Mouse (Mus musculus): ENCODE measurements around the gene Tspan5.

Gene Tspan5

GRCm38 (mm10) chr3:138741649-138742565, at the start of gene Tspan5:
Gene Tspan5, plus strand, starts transcription at chr3:138742195.
- in situ Hi-C loops (cut with MboI; ENCODE audit: low sequenced_read_pairs): no loop called here

- in situ Hi-C loops (cut with MboI; ENCODE audit: low sequenced_read_pairs): no loop called here
These were observed 49.7 kb upstream of the Tspan5 start for GRCm38 (mm10) chr3:138692302-138692701.

- in situ Hi-C loops (cut with MboI; ENCODE audit: low sequenced_read_pairs): no loop called here
These were observed 38.6 kb upstream of the Tspan5 start for GRCm38 (mm10) chr3:138703399-138703798.

- in situ Hi-C loops (cut with MboI; ENCODE audit: low sequenced_read_pairs): no loop called here
These were observed 37.5 kb upstream of the Tspan5 start for GRCm38 (mm10) chr3:138704469-138704868.

- in situ Hi-C loops (cut with MboI; ENCODE audit: low sequenced_read_pairs): no loop called here
These were observed 36.1 kb upstream of the Tspan5 start for GRCm38 (mm10) chr3:138705875-138706274.

GRCm38 (mm10) chr3:138709183-138709582, 32.8 kb upstream of the Tspan5 start:
- in situ Hi-C loops (cut with MboI; ENCODE audit: low sequenced_read_pairs): no loop called here

- in situ Hi-C loops (cut with MboI; ENCODE audit: low sequenced_read_pairs): no loop called here
These were observed 30.0 kb upstream of the Tspan5 start for GRCm38 (mm10) chr3:138711971-138712370.

- in situ Hi-C loops (cut with MboI; ENCODE audit: low sequenced_read_pairs): no loop called here
These were observed 29.4 kb upstream of the Tspan5 start for GRCm38 (mm10) chr3:138712452-138713140.

- in situ Hi-C loops (cut with MboI; ENCODE audit: low sequenced_read_pairs): no loop called here
These were observed 28.9 kb upstream of the Tspan5 start for GRCm38 (mm10) chr3:138713141-138713540.

- in situ Hi-C loops (cut with MboI; ENCODE audit: low sequenced_read_pairs): no loop called here
These were observed 27.2 kb upstream of the Tspan5 start for GRCm38 (mm10) chr3:138714788-138715187.

- in situ Hi-C loops (cut with MboI; ENCODE audit: low sequenced_read_pairs): no loop called here
These were observed 26.8 kb upstream of the Tspan5 start for GRCm38 (mm10) chr3:138715212-138715611.

- in situ Hi-C loops (cut with MboI; ENCODE audit: low sequenced_read_pairs): no loop called here
These were observed 25.0 kb upstream of the Tspan5 start for GRCm38 (mm10) chr3:138717040-138717439.

- in situ Hi-C loops (cut with MboI; ENCODE audit: low sequenced_read_pairs): no loop called here
These were observed 19.8 kb upstream of the Tspan5 start for GRCm38 (mm10) chr3:138722152-138722551.

- in situ Hi-C loops (cut with MboI; ENCODE audit: low sequenced_read_pairs): no loop called here
These were observed 14.4 kb upstream of the Tspan5 start for GRCm38 (mm10) chr3:138727571-138727970.

- in situ Hi-C loops (cut with MboI; ENCODE audit: low sequenced_read_pairs): no loop called here
These were observed 13.2 kb upstream of the Tspan5 start for GRCm38 (mm10) chr3:138728840-138729239.

GRCm38 (mm10) chr3:138730812-138731211, 11.2 kb upstream of the Tspan5 start:
- in situ Hi-C loops (cut with MboI; ENCODE audit: low sequenced_read_pairs): no loop called here

GRCm38 (mm10) chr3:138735760-138736159, 6.2 kb upstream of the Tspan5 start:
- in situ Hi-C loops (cut with MboI; ENCODE audit: low sequenced_read_pairs): no loop called here

- in situ Hi-C loops (cut with MboI; ENCODE audit: low sequenced_read_pairs): no loop called here
These were observed 2.8 kb upstream of the Tspan5 start for GRCm38 (mm10) chr3:138739150-138739700.

- in situ Hi-C loops (cut with MboI; ENCODE audit: low sequenced_read_pairs): no loop called here
These were observed 1.7 kb upstream of the Tspan5 start for GRCm38 (mm10) chr3:138740291-138740690.

GRCm38 (mm10) chr3:138740843-138741540, 1.0 kb upstream of the Tspan5 start:
- in situ Hi-C loops (cut with MboI; ENCODE audit: low sequenced_read_pairs): no loop called here

GRCm38 (mm10) chr3:138742566-138742930, 553 bp downstream of the Tspan5 start:
- in situ Hi-C loops (cut with MboI; ENCODE audit: low sequenced_read_pairs): no loop called here

Data from CH12F3 (cell line).